Mouse (Mus musculus) embryonic fibroblast, embryonic 13.5 days (primary cell): ENCODE measurements around the gene Casd1.

Source experiments
- CTCF ChIP-seq: IDR thresholded peaks from 2 replicates; pipeline ENCODE4 v1.5.1; 2011; ENCODE audit warnings: mild to moderate bottlenecking, control low read depth, low read length, moderate library complexity, borderline replicate concordance; ENCODE audit not compliant: insufficient read depth
- POLR2A ChIP-seq: IDR thresholded peaks from 2 replicates; pipeline ENCODE4 v1.6.1; 2011; ENCODE audit warnings: low read depth, mild to moderate bottlenecking, control low read depth, low read length, moderate library complexity

DNA sequence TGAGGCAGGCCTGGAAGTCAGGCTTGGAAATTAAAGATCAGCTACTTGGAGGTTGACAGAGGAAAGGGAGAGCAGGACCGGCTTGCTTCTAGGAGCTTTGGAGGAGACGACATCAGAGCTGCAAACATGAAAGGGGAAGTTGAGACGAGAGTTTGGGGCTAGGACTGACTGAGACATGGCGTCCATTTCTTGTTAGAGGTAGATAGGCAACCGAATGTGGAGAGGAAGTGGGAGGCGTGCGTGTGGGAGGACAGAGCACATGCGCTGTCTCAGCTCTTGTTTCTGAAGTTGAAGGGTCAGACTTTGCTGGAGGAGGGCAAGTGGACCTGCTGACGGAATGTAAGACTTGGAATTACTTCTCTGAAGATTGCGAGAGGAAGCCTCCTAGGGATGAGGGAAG is 17.3 kb downstream of the Casd1 start:
- TF ChIP-seq CTCF (no peak), POLR2A (no peak)
